Mouse (Mus musculus) T-helper 2 cell (primary cell): Measurements from ENCODE around the gene Nyap1.
"Not testable (repeated sequence)": the region's sequence is repeated elsewhere in the genome, so short reads cannot be mapped to it uniquely, and the experiment has no call there.

Experiments used
- in situ Hi-C: fragments of 300-600 bp; cut with MboI, MseI; formaldehyde crosslinking; loops from one replicate; pipeline ENCODE4 v1.15.1; 2025; ENCODE audit warnings: high pct_unique_total_duplicates

Gene Nyap1

DNA sequence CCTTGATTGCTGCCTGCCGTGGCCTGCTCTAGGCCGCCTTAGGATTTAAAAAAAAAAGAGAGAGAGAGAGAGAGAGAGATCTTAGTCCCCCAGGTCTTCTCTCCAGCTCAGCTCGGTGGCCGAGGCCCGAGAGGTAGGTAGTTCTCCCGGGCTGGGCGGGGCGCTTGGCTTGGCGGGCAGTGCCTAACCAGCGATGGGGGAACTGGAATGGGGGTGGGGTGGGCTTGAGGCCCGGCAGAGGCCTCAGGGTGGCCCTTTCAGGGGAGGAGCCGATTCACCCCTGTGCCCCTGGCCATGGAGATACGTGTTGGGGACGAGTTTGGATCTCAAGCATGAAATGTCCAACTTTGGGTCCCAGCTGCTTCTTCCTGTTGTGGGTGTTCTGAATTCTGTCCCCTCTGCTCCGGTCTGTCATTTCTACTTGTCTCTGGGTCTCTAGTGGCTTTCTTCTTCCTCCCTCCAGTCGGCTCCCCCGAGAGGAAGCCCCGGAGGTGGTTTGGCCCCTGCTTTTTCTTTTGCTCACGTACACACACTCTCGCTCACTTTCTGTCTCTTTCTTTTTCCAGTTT lies 5.0 kb upstream of the Nyap1 start:
- in situ Hi-C loops = loop anchor here (5.0 kb wide), 1 partner anchor 59 kb away; no protein-coding TSS in a partner anchor

DNA sequence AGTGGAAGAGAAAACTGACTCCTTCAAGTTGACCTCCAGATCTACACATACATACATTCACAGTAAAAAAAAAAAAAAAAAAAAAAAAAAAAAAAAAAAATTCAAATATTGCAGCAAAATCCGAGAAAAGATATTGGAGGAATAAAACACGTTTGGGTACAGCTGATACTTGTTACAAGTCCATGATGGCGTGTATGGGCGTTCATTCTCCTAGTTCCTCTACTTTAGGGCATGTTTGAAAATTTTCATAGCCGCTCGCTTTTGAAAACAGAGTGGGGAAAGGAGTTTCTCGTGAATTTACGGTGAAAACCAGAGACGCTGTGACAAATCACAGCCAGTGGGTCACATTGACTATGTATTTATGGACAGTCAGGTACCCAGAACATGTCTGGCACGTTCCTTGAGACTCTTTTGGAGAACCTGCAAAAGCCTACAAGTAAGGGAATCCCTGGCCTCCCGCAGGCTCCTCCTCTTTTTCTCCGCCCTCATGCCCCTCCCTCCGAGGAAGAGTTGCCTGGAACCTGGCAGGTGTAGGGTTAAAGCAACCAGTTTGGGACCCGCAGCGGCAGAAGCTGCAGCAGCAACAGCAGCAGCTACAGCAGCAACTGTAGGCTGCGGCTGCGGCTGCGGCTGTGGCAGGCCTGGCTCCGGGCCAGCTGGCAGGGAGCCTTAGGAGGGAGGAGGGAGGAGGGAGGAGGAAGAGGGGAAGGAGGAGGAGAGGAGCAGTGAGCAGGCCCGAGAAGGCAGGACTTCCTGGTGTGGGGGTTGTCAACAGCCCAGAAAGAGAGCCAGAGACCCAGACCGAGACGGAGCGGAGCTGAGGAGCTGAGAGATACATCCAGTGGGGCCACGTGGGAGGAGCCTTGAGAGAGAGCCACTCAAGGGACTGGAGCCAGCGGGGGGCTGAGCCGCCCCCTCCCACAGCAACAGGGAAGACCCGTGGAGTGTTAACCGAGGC lies 4.1 kb upstream of the Nyap1 start, which contains the start of gene Tsc22d4:
TSS of gene Tsc22d4 (plus strand) at position 517 of the 958 bp plus-strand sequence.
- in situ Hi-C loops = loop anchor here (5.0 kb wide), 1 partner anchor 58 kb away; no protein-coding TSS in a partner anchor

DNA sequence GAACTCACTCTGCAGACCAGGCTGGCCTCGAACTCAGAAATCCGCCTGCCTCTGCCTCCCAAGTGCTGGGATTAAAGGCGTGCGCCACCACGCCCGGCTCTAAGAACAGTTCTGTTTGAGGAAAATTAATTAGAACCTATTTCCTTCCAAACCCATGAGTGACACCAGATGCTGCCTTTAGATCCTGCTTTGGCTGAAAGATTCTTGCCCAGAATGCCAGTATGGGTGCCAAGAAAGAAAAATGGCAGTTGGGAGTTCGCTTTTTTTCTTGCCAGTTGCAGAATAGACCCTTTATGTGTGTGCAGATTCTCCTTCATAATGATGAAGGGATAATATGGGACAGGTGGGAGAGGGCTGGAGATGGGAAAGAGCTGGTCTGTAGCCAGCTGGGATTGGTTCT lies 2.8 kb upstream of the Nyap1 start:
- in situ Hi-C loops = no loop called here

DNA sequence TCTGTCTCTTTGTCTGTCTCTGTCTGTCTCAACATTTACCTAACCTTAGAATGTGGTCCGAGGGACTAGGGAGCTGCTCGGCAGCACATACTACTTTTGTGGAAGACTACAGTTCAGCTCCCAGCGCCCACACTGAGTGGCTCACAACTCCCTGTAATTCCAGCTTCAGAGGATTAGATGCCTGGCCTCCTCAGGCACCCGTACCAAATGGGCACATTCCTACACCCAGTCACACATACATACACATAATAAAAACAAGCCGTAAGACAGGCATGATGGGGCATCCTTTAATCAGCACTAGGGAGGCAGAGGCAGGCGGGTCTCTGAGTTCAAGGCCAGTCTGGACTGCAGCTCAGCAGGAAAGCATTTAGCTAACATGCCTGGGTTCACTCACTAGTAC lies 1.4 kb upstream of the Nyap1 start:
- in situ Hi-C loops = no loop called here

DNA sequence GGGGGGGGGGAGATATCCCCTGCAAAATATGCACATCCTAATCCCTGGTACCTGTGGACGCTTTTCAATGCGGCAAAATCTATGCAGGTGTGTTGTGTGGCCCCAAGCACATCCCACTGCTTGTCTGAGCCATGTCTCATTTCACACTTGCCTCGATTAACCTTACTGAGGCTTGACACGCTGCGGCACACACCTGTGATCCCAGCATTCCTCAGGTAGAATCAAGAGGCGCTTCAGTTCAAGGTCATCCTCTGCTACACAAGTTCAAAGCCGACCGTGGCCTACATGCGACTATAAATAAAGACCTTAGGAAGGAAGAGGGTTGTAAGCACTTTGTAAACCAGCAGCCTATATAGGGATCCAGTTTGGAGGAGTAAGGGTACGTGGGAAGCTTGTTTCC lies 641 bp upstream of the Nyap1 start:
- in situ Hi-C loops = no loop called here

DNA sequence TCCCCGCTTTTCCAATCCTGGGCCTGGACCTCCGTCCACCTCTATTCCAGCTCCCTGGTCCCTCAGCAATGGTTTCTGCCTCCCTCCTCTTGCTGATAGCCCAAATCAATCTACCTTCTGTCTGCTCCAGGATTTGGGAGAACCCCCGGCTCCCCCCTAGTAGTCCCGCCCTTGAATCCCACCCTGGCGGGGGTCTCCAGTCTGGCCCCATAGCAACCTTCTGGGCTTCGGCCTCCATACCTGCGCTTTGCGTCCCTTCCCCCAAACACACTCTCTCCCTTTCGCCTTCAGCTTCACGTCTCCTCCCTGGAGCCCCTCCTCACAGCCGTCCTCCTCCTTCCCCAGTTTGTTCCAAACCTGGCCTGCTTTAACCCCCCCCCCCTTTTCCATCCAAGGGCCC lies 901 bp downstream of the Nyap1 start:
- in situ Hi-C loops = no loop called here

DNA sequence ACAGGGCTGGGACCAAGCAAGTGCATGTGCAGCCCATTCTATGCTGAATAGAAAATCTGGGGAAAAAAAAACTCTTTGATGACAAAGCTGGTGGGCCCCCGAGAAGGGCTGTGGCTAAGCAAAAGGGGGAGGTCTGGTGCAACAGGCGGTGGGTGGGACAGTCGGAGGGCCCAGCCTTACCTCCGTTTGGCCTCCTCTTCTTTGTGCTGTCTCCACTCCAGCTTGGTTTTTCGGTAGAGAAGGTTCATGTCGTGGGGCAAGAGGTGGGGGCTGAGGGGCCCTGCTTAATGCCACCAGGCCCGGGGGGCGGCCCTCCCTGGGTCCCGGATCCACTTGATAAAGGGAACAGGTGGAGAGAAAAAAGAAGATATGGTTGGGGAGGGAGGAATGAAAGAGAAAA lies 1.9 kb downstream of the Nyap1 start:
- in situ Hi-C loops = no loop called here

DNA sequence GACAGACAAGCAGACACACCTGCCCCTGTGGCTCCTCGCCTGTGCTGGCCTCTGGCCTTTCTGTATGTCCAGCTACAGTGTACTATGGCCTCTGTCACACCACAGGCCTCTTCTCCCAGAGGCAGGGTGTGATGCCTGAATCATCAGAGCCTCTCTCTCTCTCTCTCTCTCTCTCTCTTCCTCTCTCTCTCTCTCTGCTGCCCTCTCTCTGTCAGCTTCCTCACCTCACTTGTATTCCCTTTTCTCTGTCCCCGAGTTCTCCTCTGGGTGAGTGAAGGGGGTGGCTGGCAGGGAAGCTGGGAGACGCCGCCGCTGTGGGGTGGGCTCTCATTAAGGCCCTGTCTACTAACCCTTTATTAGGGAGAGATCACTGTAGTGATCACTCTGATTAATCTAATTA lies 2.9 kb downstream of the Nyap1 start:
- in situ Hi-C loops = no loop called here

DNA sequence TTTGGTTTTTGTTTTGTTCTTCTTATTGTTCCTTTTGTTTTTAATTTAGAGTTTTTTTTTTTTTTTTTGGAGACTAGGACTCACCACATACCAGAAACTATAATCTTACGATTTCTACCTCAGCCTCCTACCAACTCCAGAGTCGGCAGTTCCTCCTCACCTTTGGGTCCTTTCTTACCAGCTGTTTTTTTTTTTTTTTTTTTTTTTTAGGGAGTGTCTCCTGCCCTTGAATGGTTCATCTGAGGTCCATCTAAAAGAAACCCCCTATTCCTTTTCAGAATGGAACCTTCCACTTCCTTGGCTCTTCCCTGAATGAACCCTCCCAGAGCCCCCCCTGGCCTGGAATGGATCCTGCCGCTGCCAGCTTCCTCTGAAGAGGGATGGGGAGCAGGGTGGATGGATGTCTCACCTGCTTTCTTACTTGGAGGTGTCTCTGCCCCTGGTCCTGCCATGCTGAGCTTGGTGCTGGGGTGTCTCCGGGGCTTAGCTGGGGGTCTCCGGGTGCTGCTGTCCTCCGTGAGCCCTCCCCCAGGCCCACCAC lies 3.9 kb downstream of the Nyap1 start:
- in situ Hi-C loops = no loop called here

DNA sequence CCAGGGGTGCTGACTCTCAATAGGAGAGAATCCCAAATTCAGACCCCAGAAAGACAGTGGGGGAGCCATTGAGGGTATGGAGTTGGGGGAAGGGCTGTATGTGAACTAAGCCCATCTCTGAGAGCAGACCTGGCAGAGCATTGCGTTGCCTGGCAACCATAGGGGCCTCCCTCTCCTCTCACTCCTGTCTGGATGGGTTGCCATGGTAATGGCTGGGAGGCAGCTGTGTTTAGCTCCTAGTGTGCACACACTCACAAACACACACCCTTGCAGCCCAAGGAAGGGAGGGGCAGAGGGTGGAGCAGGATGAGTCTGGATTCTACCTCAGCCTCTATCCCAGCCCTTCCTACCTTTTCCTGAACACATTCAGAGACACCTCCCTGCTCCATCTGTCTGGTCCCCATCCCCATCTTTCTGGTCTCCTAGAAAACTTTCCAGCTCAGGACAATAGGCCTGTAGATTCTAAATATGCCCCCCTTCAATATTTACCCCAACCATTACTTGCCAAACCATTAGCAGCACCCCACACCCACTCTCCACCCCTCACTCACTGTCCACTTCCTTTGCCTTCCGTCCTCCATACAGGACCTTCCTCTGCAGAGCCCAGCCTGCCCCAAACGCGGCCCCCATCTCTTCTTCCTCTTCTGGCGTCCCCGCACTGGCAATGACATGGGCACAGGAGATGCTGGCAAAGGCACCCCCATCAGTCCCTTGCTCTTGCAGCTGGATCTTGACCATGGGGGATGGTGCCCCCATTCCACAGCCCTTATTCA lies 6.9 kb downstream of the Nyap1 start:
- in situ Hi-C loops = no loop called here

DNA sequence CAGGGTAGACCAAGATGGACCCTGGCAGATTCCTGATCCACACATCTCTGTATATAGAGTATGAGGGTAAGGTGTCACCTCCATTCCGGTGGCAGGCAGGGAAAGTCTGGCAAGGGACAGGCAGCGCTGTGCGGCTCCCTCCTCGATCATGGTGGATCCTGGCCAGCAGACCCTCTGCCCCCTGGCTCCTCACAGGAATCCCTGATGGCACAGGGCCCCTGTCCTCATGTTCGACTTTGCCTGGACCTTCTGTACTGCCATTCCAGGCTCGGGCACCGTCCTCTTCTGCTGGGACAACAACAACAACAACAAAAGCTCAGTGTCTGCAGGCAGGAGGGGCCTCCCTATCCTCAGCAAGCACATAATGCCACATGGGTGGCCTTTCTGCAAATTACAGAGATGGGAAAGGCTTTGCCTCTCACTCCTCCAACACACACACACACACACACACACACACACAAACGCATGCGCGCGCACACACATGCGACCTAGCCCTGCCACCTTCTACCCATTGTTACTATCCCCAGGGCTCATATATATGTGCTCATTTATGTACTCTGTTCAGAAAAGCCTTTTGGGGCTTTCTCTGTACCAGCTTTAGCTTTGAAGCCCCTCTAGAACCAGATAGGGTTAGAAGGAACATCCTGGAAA lies 7.6 kb downstream of the Nyap1 start:
- in situ Hi-C loops = no loop called here

DNA sequence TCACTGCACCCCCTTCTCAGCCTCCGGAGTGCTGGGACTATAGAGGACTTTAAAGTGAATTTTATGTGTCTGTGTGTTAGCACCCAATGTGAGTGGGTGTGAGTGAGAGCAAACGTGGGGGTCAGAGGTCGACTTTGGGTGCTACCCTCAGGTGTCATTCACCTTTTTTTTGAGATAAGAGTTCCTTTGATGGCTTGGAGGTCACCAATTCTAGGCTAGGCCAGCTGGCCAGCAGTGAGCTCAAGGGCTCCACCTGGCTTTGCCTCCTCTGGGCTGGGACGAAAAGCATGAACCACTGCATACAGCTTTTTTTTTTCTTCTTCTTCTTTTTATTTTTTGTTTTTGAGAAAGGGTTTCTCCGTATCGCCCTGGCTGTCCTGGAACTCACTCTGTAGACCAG lies 14.6 kb downstream of the Nyap1 start:
- in situ Hi-C loops = no loop called here

DNA sequence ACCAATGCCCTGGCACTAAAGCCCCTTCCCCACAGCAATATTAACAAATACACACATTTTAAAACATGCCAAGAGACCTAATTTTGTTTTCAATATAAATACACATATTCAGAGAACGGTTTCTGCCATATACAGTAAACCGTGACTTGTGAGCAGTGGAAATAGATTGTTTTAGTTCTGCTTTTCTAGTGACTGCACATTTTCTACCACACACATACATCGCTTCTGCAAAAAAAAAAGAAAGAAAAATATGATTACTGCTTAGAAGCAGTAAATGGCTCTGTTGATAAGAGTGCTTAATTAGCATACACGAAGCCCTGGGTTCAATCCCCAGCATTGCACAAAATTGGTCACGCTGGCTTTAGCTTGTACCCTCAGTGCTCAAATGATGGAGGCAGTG lies 17.6 kb downstream of the Nyap1 start:
- in situ Hi-C loops = no loop called here

DNA sequence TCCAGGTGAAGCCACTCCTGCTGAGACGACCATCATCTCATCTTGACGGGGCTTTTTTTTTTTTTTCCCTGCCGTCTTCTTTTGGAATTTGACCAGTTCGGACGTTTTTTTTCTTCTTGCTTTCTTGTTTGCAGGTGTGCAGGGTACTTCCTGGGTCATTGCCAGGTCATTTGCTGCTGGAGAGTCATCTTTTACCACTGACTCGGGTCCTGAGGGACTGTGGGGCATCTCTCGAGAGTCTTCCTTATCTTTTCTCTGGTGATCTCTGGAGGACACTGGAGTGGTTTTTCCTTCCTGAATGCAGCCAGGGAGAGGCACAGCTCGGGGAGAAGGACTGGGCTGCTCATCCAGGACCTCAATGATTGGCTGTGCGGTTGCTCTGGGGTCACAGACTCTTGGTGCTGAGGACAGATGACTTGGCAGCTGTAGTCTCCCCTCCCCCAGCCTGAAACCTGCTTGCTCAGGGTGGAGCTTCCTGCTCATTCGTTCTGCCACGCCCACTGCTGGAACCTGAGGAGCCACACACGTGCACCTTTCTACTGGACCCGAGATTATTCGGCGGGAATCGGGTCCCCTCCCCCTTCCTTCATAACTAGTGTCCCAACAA lies 20.7 kb downstream of the Nyap1 start:
- in situ Hi-C loops = not testable (repeated sequence)

DNA sequence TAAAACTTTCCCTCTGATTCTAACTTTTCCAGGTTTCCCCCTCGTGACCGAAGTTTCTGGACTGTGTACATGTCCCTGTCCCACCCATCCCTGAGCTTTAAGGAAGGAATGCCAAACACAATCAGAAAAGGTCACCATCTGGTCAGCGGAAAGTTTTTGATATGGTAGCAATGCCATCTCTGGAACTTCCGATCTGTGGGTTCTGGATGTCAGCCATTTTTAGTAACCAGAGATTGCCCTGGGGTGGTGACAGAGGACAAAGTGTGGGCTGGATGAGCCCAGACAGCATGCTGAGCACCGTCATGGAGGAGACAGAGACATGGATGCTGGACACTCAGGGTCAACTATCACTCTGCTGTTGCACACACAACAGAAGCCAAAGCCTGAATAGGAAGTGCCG lies 22.3 kb downstream of the Nyap1 start:
- in situ Hi-C loops = no loop called here

DNA sequence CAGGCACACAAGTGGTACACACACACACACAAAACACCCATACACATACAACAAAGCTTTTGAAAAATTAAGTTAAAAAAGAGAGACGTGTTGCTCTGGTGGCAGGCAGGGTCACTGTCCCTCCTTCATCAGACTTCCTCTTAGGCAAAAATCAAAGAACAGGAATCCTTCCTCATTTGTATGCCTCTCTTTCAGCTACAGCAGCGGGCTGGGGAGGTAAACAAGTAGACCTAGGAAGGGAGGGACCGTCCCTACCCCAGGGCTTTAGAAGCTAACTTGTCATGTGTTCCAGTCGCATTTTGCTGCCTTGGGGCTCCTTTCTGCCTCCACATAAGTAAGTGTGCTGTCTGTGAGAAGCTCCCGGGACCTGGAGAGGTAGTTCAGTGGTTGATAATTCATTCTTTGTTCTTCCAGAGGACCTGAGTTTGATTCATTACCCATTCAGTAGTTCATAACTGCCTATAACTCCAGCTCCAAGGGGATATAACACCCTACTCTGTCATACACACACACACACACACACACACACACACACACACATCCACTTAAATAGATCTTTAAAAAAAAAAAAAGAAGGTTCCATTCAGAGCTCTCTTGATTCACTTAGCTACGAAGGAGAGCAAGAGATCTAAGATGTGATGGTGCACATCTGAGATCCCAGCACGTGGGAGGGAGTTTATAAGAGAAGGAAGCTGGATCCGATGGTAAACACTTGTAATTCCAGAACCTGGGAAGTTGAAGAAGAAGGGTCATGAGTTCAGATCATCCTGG lies 23.2 kb downstream of the Nyap1 start:
- in situ Hi-C loops = no loop called here

DNA sequence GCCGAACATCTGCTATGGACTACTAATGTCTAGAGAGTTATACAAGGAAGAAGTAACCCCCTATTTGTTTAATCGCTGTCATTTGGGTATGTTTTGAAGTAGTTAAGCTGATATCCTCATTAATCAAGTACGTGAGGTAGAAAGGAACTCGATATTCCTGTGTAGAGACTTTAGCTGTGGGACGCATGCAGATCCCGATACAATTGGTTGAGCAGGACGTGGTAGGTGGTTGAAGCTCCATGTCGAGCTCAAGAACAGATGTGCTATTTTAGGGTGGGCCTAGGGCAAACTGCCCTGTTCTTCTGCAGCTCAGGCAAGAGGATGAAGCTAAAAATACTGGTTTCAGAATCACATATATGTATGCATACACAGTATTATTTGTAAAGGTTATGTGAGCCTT lies 25.7 kb downstream of the Nyap1 start:
- in situ Hi-C loops = no loop called here

DNA sequence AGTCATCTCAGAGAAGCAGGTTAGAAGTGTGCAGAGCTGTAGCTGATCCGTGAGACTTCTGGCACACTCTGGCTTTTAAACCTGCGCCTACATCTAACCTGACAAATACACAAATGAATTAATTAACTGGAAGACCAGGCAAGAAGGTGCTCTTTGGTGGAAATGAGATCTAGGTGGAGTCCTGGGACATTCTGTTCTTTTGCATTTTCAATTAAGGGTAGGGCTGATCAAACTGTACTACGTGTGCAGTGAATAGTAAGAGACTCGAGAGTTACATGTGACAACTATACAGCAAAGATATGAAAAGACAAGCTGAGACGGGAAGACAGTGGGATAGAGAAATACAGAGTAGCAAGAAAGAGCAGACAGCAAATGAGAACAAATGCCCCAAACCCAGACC lies 28.0 kb downstream of the Nyap1 start:
- in situ Hi-C loops = no loop called here

DNA sequence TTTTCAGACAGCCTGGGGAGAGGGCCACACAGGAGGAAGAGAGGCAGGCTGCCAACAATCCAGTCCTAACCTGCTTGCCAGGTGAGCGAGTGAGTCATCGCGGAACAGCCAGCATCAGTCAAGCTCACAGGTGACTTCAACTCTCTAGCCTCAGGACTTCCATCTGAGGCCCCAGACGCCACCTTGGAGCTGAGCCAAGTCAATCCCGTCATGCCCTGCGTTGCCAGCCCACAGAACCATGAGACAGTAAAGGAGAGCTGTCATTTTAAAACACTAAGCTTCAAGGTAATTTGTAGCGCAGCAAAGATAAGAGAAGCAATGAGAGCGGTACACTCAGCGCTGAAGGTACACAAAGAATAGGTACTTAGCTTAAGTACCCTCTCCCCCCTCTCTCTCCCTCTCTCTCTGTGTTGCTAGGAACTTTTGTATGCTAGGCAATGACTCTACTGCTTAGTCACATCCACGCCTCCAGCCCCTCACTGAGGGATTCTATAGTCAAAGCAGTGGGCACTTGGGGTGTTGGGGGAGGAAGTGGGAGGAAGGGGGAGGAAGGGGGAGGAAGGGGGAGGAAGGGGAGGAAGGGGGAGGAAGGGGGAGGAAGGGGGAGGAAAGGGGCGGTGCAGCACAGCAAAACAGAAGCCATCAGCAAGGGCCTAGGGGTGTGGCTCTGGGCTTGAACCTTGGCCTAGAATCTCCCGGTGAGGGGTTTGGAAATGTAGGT lies 34.3 kb downstream of the Nyap1 start:
- in situ Hi-C loops = no loop called here

DNA sequence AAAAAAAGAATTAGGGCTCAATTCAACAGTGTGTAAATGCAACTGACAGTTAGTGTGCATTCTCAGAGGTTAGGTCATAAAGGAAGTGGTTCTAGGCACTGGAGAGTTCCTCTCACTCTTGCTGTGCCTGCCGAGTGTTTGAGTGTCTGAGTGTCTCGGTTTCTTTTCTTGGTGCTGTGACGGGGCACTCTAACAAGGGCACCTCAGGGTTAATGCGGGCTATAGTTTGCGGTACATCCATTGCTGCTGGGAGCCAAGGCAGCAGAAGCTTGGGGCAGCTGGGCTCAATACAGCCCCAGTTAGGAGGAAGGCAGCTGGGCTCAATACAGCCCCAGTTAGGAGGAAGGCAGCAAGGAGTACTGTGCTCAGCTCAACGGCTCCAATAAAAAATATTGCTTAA lies 36.2 kb downstream of the Nyap1 start:
- in situ Hi-C loops = no loop called here
